Mouse (Mus musculus) midbrain, embryonic 10.5 days (tissue): ENCODE data around the gene Bsph1. TPM values are rescaled to one million over a fixed set of nuclear protein-coding genes. Genes with fewer than 3 reads are reported as not detected.
"Not testable (repeated sequence)": the region's sequence is repeated elsewhere in the genome, so short reads cannot be mapped to it uniquely, and the experiment has no call there.

Experiments used
- DNase-seq: peaks from one replicate; pipeline ENCODE4 v3.0.0-alpha.2; 2017; ENCODE audit warnings: low spot score
- H3K27ac ChIP-seq: fragments of 300-500 bp; sonication (generic); replicated peaks from 2 replicates; pipeline ENCODE4 v1.5.1; 2016; ENCODE audit warnings: mild to moderate bottlenecking
- H3K27me3 ChIP-seq: fragments of 300-500 bp; sonication (generic); 2 replicates; pipeline ENCODE4 v1.6.1; 2016; ENCODE audit warnings: low read depth, mild to moderate bottlenecking; ENCODE audit not compliant: poor library complexity, severe bottlenecking
- H3K36me3 ChIP-seq: fragments of 300-500 bp; sonication (generic); 2 replicates; pipeline ENCODE4 v1.6.1; 2016; ENCODE audit warnings: mild to moderate bottlenecking, moderate library complexity
- H3K4me1 ChIP-seq: fragments of 300-500 bp; sonication (generic); 2 replicates; pipeline ENCODE4 v1.6.1; 2016
- H3K4me3 ChIP-seq: fragments of 300-500 bp; sonication (generic); 2 replicates; pipeline ENCODE4 v1.5.1; 2016; ENCODE audit warnings: mild to moderate bottlenecking, moderate library complexity
- H3K9me3 ChIP-seq: fragments of 300-500 bp; sonication (generic); replicated peaks from 2 replicates; pipeline ENCODE4 v1.6.1; 2016; ENCODE audit warnings: mild to moderate bottlenecking
- WGBS: fragments of 180-500 bp; shearing (Covaris S2); methylation state at CpG from one replicate; pipeline ENCODE4 v1.1.7; 2016; 5-methylcytosine and 5-hydroxymethylcytosine counted together
- polyA plus RNA-seq: library from polyadenylated mRNA; unstranded; fragments of >200 nt; fragmentation: Nextera tagmentation; extraction: Ambion mirVana; gene quantifications from 2 replicates; pipeline ENCODE4 v1.2.1, GENCODE M21; 2016

Gene Bsph1
- polyA plus RNA-seq = not detected in 2 replicates

DNA sequence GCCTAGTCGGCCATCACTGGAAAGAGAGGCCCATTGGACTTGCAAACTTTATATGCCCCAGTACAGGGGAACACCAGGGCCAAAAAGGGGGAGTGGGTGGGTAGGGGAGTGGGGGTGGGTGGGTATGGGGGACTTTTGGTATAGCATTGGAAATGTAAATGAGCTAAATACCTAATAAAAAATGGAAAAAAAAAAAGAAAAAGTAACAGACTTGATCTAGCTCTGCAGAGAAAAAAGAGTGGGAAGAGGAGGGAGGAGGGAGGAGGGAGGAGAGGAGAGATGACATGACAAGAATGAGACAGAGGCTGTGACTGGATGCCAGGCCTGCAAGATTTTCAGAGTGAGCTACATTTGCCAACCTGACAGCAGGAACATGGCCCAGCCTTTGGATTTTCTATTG, at the start of gene Bsph1:
Bsph1 (plus strand) TSS at position 301 of the 400 bp plus-strand sequence.
- not testable (repeated sequence) for H3K4me3 ChIP-seq, H3K4me1 ChIP-seq, H3K36me3 ChIP-seq, DNase-seq, H3K27ac ChIP-seq, H3K27me3 ChIP-seq
- H3K9me3 ChIP-seq = peaks cover 23% of the 10 kb centered on the region
- WGBS = 60% methylated on average over 1 of the region's 1 CpGs

GRCm38 (mm10) chr7:13511539-13511938, 60.9 kb downstream of the Bsph1 start:
- Histone ChIP-seq H3K27me3 (no peaks in the 10 kb centered on the region), H3K4me1 (no peaks in the 10 kb centered on the region), H3K4me3 (no peak overlapping the region), H3K9me3 (peaks cover 36% of the 10 kb centered on the region), H3K27ac (no peak overlapping the region), H3K36me3 (no peaks in the 10 kb centered on the region)
- 64% methylated on average over 1 of the region's 1 CpGs for WGBS
- no peak for DNase-seq

Other genes starting within 250 kb of the Bsph1 start
- gene Vmn1r89, start 237.8 kb upstream of the Bsph1 start, polyA plus RNA-seq = not detected in 2 replicates
- gene Lig1, start 173.6 kb upstream of the Bsph1 start, polyA plus RNA-seq = 150 and 165 TPM in 2 replicates
- gene Zswim9, start 172.1 kb upstream of the Bsph1 start, polyA plus RNA-seq = 11.5 and 14.7 TPM in 2 replicates
- gene Pla2g4c, start 126.2 kb upstream of the Bsph1 start, polyA plus RNA-seq = 1.6 and 1.8 TPM in 2 replicates
- not detected in 2 replicates for gene Cabp5, start 52.7 kb upstream of the Bsph1 start, polyA plus RNA-seq
- not detected in 2 replicates for gene Bsph2, start 120.2 kb downstream of the Bsph1 start, polyA plus RNA-seq
- not detected in 2 replicates for gene Sult2a5, start 173.1 kb downstream of the Bsph1 start, polyA plus RNA-seq